Mouse (Mus musculus): ENCODE measurements around the gene Gm47996. TPM values are rescaled to one million over a fixed set of nuclear protein-coding genes. Genes with fewer than 3 reads are reported as not detected.
A peak's percentile ranks its signal among the peaks of the same experiment; 100 is the strongest.
"Not testable (repeated sequence)": the region's sequence is repeated elsewhere in the genome, so short reads cannot be mapped to it uniquely, and the experiment has no call there.

The Gm47996 gene
- polyA plus RNA-seq, 2 experiments: 0.46 to 0.52 TPM

DNA sequence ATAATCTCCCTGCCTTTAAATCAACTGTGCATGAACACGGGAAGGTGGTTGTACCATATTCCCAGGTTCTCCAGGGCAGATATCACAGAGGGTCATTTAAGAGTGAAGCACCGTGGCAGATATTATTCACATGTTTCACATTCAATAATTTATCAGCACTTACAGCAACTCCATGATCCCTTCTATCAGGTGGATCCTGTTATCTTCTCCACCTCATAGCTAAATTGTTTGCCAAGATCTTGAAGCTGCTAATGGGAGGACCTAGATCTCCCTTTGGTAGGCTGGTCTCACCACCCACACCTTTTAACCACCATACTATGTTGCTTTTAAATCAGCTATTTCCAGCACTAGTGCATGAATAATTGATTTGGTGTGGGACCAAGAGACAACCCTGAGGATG lies 29.8 kb upstream of the Gm47996 start:
- Histone ChIP-seq H3K4me2 (ENCODE audit: low read depth) (no peak overlapping the region), H3K27ac (no peak overlapping the region; the same call in 1 of the 2 replicates), H3K4me3 (ENCODE audit: insufficient read depth in 1 of 2, low read depth in 2 of 2, low read length in 2 of 2) (no peak overlapping the region), H3K9me3 (ENCODE audit: control insufficient read depth, low read length) (no peaks in the 10 kb centered on the region), H3K36me3 (replicated peaks; ENCODE audit: control insufficient read depth, insufficient read depth, low read depth) (no peaks in the 10 kb centered on the region), H3K27me3 (ENCODE audit: control insufficient read depth, insufficient read depth, low read length) (no peaks in the 10 kb centered on the region), H3K9ac (replicated peaks) (no peak overlapping the region), H3K4me1 (replicated peaks; ENCODE audit: control insufficient read depth in 2 of 2, insufficient read depth in 2 of 2, low read length in 1 of 2) (peaks cover 37 to 44% of the 10 kb centered on the region in 2 experiments)
- ATAC-seq (ENCODE audit: insufficient read depth) (no peak), DNase-seq (ENCODE audit: low read depth in 3 of 3, low spot score in 3 of 3) (no peak)
- 19% methylated on average over 2 of the region's 2 CpGs for WGBS (ENCODE audit: insufficient replicate concordance)
- TF ChIP-seq EP300 (IDR thresholded peaks at IDR 0.05; ENCODE audit: low read depth) (peak; percentile 63), CTCF (IDR thresholded peaks at IDR 0.05; ENCODE audit: low read depth) (no peak)

DNA sequence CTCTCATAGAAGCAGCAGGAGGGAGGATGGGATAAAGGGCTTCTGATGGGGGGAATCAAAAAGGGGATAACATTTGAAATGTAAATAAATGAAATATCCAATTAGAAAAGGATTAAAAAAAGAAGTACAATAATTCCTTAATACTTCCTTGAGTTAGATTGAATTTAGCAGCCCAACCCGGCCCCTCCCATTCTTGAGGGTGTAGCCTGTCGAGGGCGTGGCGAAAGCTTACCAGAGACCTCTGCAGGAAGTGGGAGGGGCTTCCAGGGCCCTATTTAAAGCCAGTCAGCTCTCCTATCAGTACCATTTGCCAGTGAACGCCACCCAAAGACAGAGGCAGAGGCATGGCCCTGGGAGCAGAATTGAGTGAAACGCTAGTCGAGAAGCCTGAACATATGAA lies 27.7 kb upstream of the Gm47996 start, which contains the start of gene Gm47985:
TSS of gene Gm47985 (plus strand) at position 272 of the 400 bp plus-strand sequence.
- not testable (repeated sequence) for H3K4me2 ChIP-seq (ENCODE audit: low read depth); H3K36me3 ChIP-seq (replicated peaks; ENCODE audit: control insufficient read depth, insufficient read depth, low read depth); H3K4me3 ChIP-seq (ENCODE audit: insufficient read depth in 1 of 2, low read depth in 2 of 2, low read length in 2 of 2); H3K9ac ChIP-seq (replicated peaks); H3K9me3 ChIP-seq (ENCODE audit: control insufficient read depth, low read length); H3K27ac ChIP-seq; H3K27me3 ChIP-seq (ENCODE audit: control insufficient read depth, insufficient read depth, low read length); ATAC-seq (ENCODE audit: insufficient read depth); DNase-seq (ENCODE audit: low read depth in 3 of 3, low spot score in 3 of 3)
- no CpG with 5 or more reads among the region's 7 CpGs for WGBS (ENCODE audit: insufficient replicate concordance)
- peaks cover 29 to 31% of the 10 kb centered on the region in 2 experiments for H3K4me1 ChIP-seq (replicated peaks; ENCODE audit: control insufficient read depth in 2 of 2, insufficient read depth in 2 of 2, low read length in 1 of 2)

DNA sequence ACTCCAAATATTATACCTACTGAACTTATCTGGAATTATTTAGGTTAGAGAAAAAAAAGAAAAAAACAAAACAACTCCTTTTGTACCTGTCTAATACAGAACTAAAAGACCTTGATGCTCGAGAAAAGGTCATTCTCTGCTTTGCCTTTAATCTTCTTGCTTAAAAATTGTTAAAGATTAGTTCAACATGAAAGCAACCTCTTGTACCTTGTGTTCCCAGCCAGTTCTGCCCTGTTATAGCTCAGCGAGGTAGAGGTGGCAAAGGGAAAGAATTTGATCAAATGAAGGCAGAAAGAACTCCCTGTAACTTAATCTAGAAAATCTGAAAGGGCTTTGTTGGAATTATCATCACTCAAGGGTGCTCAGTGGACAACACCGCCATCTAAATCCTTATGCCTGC lies 23.7 kb upstream of the Gm47996 start:
- not testable (repeated sequence) for H3K27ac ChIP-seq; ATAC-seq (ENCODE audit: insufficient read depth); H3K9ac ChIP-seq (replicated peaks); DNase-seq (ENCODE audit: low read depth in 3 of 3, low spot score in 3 of 3); H3K4me3 ChIP-seq (ENCODE audit: insufficient read depth in 1 of 2, low read depth in 2 of 2, low read length in 2 of 2); H3K27me3 ChIP-seq (ENCODE audit: control insufficient read depth, insufficient read depth, low read length); H3K4me1 ChIP-seq (replicated peaks; ENCODE audit: control insufficient read depth in 2 of 2, insufficient read depth in 2 of 2, low read length in 1 of 2); H3K9me3 ChIP-seq (ENCODE audit: control insufficient read depth, low read length); H3K36me3 ChIP-seq (replicated peaks; ENCODE audit: control insufficient read depth, insufficient read depth, low read depth); H3K4me2 ChIP-seq (ENCODE audit: low read depth)
- 68% methylated on average over 3 of the region's 3 CpGs for WGBS (ENCODE audit: insufficient replicate concordance)

DNA sequence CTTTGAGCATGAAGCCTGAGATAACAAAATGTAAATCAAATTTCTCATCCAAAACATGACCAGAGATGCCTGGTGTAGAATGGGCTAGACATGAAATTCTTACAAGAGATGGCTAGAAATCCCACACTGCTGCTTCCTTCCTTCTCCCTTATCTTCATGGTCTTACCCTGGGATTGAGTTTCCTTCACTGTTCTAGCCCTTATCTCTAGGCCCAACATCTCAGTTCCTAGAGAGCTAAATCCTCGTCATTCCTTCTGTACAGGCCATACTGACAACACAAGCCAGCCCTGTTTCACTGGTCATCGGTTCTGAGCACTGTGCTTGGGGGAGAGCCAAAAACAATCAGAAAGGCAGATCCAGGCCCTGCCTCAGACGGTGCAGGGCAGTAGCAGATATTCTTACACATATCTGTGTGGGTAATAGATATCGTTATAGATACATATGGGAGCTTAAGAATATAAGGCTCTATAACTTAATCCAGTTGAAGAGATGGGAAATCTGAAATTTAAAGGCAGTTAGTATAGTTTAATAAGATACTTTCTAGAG lies 23.0 kb upstream of the Gm47996 start:
- peak; percentile 33; the same call in 1 of the 2 replicates for ATAC-seq (ENCODE audit: insufficient read depth)
- H3K36me3 ChIP-seq (replicated peaks; ENCODE audit: control insufficient read depth, insufficient read depth, low read depth); H3K4me2 ChIP-seq (ENCODE audit: low read depth); H3K4me3 ChIP-seq (ENCODE audit: insufficient read depth in 1 of 2, low read depth in 2 of 2, low read length in 2 of 2); DNase-seq (ENCODE audit: low read depth in 3 of 3, low spot score in 3 of 3); H3K27me3 ChIP-seq (ENCODE audit: control insufficient read depth, insufficient read depth, low read length); H3K27ac ChIP-seq; H3K9ac ChIP-seq (replicated peaks); H3K9me3 ChIP-seq (ENCODE audit: control insufficient read depth, low read length); H3K4me1 ChIP-seq (replicated peaks; ENCODE audit: control insufficient read depth in 2 of 2, insufficient read depth in 2 of 2, low read length in 1 of 2): not testable (repeated sequence)
- 57% methylated on average over 4 of the region's 4 CpGs for WGBS (ENCODE audit: insufficient replicate concordance)

DNA sequence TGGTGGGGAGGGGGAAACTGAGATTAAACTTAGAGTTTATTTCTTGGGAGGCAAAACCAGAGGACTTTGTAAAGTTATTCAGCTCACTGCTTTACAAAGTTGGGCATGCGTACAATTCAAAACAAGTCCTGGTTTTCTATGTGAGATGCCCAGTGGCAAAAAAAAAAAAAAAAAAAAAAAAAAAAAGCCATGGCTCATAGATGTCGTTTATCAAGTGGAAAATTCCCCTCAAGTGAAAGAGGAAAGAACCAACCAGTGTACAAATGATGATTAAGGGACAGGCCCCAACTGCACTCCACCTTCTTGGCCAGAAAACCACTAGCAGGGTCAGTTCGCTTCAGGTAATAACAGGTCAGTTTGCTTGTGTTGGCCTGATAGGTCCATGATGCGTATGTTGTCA lies 21.5 kb upstream of the Gm47996 start:
- Histone ChIP-seq H3K36me3 (replicated peaks; ENCODE audit: control insufficient read depth, insufficient read depth, low read depth) (no peaks in the 10 kb centered on the region), H3K4me1 (replicated peaks; ENCODE audit: control insufficient read depth in 2 of 2, insufficient read depth in 2 of 2, low read length in 1 of 2) (peaks cover 2% of the 10 kb centered on the region in 2 experiments; a peak in 1 of 4 replicates), H3K4me2 (ENCODE audit: low read depth) (no peak overlapping the region), H3K9ac (replicated peaks) (no peak overlapping the region), H3K27me3 (ENCODE audit: control insufficient read depth, insufficient read depth, low read length) (no peaks in the 10 kb centered on the region), H3K27ac (no peak overlapping the region), H3K4me3 (ENCODE audit: insufficient read depth in 1 of 2, low read depth in 2 of 2, low read length in 2 of 2) (no peak overlapping the region), H3K9me3 (ENCODE audit: control insufficient read depth, low read length) (no peaks in the 10 kb centered on the region)
- WGBS (ENCODE audit: insufficient replicate concordance): 71% methylated on average over 4 of the region's 4 CpGs
- ATAC-seq (ENCODE audit: insufficient read depth) (no peak), DNase-seq (ENCODE audit: low read depth in 3 of 3, low spot score in 3 of 3) (no peak)
- TF ChIP-seq CTCF (IDR thresholded peaks at IDR 0.05; ENCODE audit: low read depth) (no peak), EP300 (IDR thresholded peaks at IDR 0.05; ENCODE audit: low read depth) (no peak)

DNA sequence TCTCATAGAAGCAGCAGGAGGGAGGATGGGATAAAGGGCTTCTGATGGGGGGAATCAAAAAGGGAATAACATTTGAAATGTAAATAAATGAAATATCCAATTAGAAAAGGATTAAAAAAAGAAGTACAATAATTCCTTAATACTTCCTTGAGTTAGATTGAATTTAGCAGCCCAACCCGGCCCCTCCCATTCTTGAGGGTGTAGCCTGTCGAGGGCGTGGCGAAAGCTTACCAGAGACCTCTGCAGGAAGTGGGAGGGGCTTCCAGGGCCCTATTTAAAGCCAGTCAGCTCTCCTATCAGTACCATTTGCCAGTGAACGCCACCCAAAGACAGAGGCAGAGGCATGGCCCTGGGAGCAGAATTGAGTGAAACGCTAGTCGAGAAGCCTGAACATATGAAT lies 17.9 kb upstream of the Gm47996 start, which contains the start of gene Gm8947:
TSS of gene Gm8947 (plus strand) at position 302 of the 400 bp plus-strand sequence.
- H3K4me1 ChIP-seq (replicated peaks; ENCODE audit: control insufficient read depth in 2 of 2, insufficient read depth in 2 of 2, low read length in 1 of 2); H3K4me2 ChIP-seq (ENCODE audit: low read depth): not testable (repeated sequence)
- no CpG with 5 or more reads among the region's 7 CpGs for WGBS (ENCODE audit: insufficient replicate concordance)

DNA sequence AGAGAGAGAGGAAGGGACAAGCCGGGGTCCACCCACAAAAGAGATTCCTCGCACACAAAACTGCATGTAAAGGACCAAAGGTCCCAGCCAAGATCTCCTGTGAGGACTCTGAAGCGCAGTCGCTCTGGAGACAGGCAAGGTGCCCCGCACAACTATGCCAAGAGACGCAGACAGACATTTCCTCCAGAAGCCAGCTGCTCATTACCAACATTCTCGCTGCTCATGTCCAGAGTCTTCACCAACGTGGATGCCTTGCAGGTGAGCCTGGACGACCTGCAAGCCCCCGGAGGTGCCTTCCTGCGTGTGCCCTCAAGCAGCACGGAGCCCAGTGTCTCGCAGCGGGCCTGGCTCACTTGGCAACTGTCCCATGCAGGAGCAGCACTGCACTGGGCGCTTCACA lies 17.2 kb upstream of the Gm47996 start:
- not testable (repeated sequence) for H3K27me3 ChIP-seq (ENCODE audit: control insufficient read depth, insufficient read depth, low read length); H3K9ac ChIP-seq (replicated peaks); ATAC-seq (ENCODE audit: insufficient read depth); H3K4me2 ChIP-seq (ENCODE audit: low read depth); H3K9me3 ChIP-seq (ENCODE audit: control insufficient read depth, low read length); H3K36me3 ChIP-seq (replicated peaks; ENCODE audit: control insufficient read depth, insufficient read depth, low read depth); H3K27ac ChIP-seq; H3K4me1 ChIP-seq (replicated peaks; ENCODE audit: control insufficient read depth in 2 of 2, insufficient read depth in 2 of 2, low read length in 1 of 2); DNase-seq (ENCODE audit: low read depth in 3 of 3, low spot score in 3 of 3); H3K4me3 ChIP-seq (ENCODE audit: insufficient read depth in 1 of 2, low read depth in 2 of 2, low read length in 2 of 2)
- 88% methylated on average over 14 of the region's 15 CpGs for WGBS (ENCODE audit: insufficient replicate concordance)

More for the DNA sequence above, 17.9 kb upstream of the Gm47996 start, which contains the start of gene Gm8947:
- ATAC-seq (ENCODE audit: insufficient read depth): peak; percentile 69; the same call in 1 of the 2 replicates
- H3K9ac ChIP-seq (replicated peaks); H3K27ac ChIP-seq; H3K4me3 ChIP-seq (ENCODE audit: insufficient read depth in 1 of 2, low read depth in 2 of 2, low read length in 2 of 2); DNase-seq (ENCODE audit: low read depth in 3 of 3, low spot score in 3 of 3); H3K36me3 ChIP-seq (replicated peaks; ENCODE audit: control insufficient read depth, insufficient read depth, low read depth); H3K27me3 ChIP-seq (ENCODE audit: control insufficient read depth, insufficient read depth, low read length); H3K9me3 ChIP-seq (ENCODE audit: control insufficient read depth, low read length): not testable (repeated sequence)

DNA sequence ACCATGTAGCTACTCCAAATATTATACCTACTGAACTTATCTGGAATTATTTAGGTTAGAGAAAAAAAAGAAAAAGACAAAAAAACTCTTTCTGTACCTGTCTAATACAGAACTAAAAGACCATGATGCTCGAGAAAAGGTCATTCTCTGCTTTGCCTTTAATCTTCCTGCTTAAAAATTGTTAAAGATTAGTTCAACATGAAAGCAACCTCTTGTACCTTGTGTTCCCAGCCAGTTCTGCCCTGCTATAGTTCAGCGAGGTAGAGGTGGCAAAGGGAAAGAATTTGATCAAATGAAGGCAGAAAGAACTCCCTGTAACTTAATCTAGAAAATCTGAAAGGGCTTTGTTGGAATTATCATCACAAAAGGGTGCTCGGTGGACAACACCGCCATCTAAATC lies 13.9 kb upstream of the Gm47996 start:
- H3K27ac ChIP-seq; H3K9ac ChIP-seq (replicated peaks); H3K4me3 ChIP-seq (ENCODE audit: insufficient read depth in 1 of 2, low read depth in 2 of 2, low read length in 2 of 2); ATAC-seq (ENCODE audit: insufficient read depth); H3K36me3 ChIP-seq (replicated peaks; ENCODE audit: control insufficient read depth, insufficient read depth, low read depth); DNase-seq (ENCODE audit: low read depth in 3 of 3, low spot score in 3 of 3); H3K4me1 ChIP-seq (replicated peaks; ENCODE audit: control insufficient read depth in 2 of 2, insufficient read depth in 2 of 2, low read length in 1 of 2); H3K9me3 ChIP-seq (ENCODE audit: control insufficient read depth, low read length); H3K4me2 ChIP-seq (ENCODE audit: low read depth); H3K27me3 ChIP-seq (ENCODE audit: control insufficient read depth, insufficient read depth, low read length): not testable (repeated sequence)
- 68% methylated on average over 4 of the region's 4 CpGs for WGBS (ENCODE audit: insufficient replicate concordance)
